Mouse (Mus musculus): ENCODE measurements around the gene Slc13a4. TPM values are rescaled to one million over a fixed set of nuclear protein-coding genes. Genes with fewer than 3 reads are reported as not detected.

The Slc13a4 gene
- polyA plus RNA-seq, 1 experiment from 2014 or later, result 0.34 TPM

- H3K27me3 ChIP-seq (ENCODE audit: control insufficient read depth, insufficient read depth, low read length), result no peaks in the 10 kb centered on the region
- H3K36me3 ChIP-seq (ENCODE audit: control insufficient read depth, insufficient read depth, low read length), result no peaks in the 10 kb centered on the region
- peak overlapping the region; percentile 63 for H3K4me2 ChIP-seq (ENCODE audit: low read depth, low read length)
- H3K4me1 ChIP-seq (ENCODE audit: control insufficient read depth, insufficient read depth, low read length), result peaks cover 38% of the 10 kb centered on the region
- 65% methylated on average over 12 of the region's 12 CpGs for WGBS
- ATAC-seq (ENCODE audit: insufficient read depth, low FRiP score), result no peak
- no peaks in the 10 kb centered on the region for H3K9me3 ChIP-seq (replicated peaks; ENCODE audit: control insufficient read depth, low read length)
- H3K4me3 ChIP-seq (replicated peaks; ENCODE audit: low read length), result peak overlapping the region; percentile 80
- no peak overlapping the region for H3K27ac ChIP-seq (ENCODE audit: low read length)
- H3K9ac ChIP-seq (ENCODE audit: low read length), result peak overlapping the region; percentile 88; the same call in 1 of the 2 replicates
Measured at GRCm38 (mm10) chr6:35255017-35255416, 52.9 kb downstream of the Slc13a4 start.

- Histone ChIP-seq H3K4me1 (ENCODE audit: control insufficient read depth, insufficient read depth, low read length) (peaks cover 38% of the 10 kb centered on the region), H3K4me2 (ENCODE audit: low read depth, low read length) (peak overlapping the region; percentile 63), H3K27ac (ENCODE audit: low read length) (no peak overlapping the region), H3K27me3 (ENCODE audit: control insufficient read depth, insufficient read depth, low read length) (no peaks in the 10 kb centered on the region), H3K9ac (ENCODE audit: low read length) (peak overlapping the region; percentile 88), H3K36me3 (ENCODE audit: control insufficient read depth, insufficient read depth, low read length) (no peaks in the 10 kb centered on the region), H3K4me3 (replicated peaks; ENCODE audit: low read length) (peak overlapping the region; percentile 80), H3K9me3 (replicated peaks; ENCODE audit: control insufficient read depth, low read length) (no peaks in the 10 kb centered on the region)
- WGBS, result 38% methylated on average over 9 of the region's 9 CpGs
- ATAC-seq (ENCODE audit: insufficient read depth, low FRiP score), result no peak
Measured at GRCm38 (mm10) chr6:35254136-35254904, 53.6 kb downstream of the Slc13a4 start.

- H3K4me1 ChIP-seq (ENCODE audit: control insufficient read depth, insufficient read depth, low read length), result peaks cover 38% of the 10 kb centered on the region
- H3K9ac ChIP-seq (ENCODE audit: low read length), result peak overlapping the region; percentile 88
- H3K27ac ChIP-seq (ENCODE audit: low read length), result peak overlapping the region; percentile 94
- 36% methylated on average over 5 of the region's 5 CpGs for WGBS
- H3K9me3 ChIP-seq (replicated peaks; ENCODE audit: control insufficient read depth, low read length), result no peaks in the 10 kb centered on the region
- H3K36me3 ChIP-seq (ENCODE audit: control insufficient read depth, insufficient read depth, low read length), result no peaks in the 10 kb centered on the region
- H3K4me3 ChIP-seq (replicated peaks; ENCODE audit: low read length), result peak overlapping the region; percentile 80
- no peak for ATAC-seq (ENCODE audit: insufficient read depth, low FRiP score)
- H3K27me3 ChIP-seq (ENCODE audit: control insufficient read depth, insufficient read depth, low read length), result no peaks in the 10 kb centered on the region
- peak overlapping the region; percentile 63 for H3K4me2 ChIP-seq (ENCODE audit: low read depth, low read length)
Measured at GRCm38 (mm10) chr6:35253474-35253873, 54.5 kb downstream of the Slc13a4 start.

GRCm38 (mm10) chr6:35252477-35253346 lies 55.2 kb downstream of the Slc13a4 start:
- Histone ChIP-seq H3K36me3 (ENCODE audit: control insufficient read depth, insufficient read depth, low read length) (no peaks in the 10 kb centered on the region), H3K9ac (ENCODE audit: low read length) (peak overlapping the region; percentile 88), H3K27ac (ENCODE audit: low read length) (peak overlapping the region; percentile 94), H3K4me1 (ENCODE audit: control insufficient read depth, insufficient read depth, low read length) (peaks cover 38% of the 10 kb centered on the region), H3K9me3 (replicated peaks; ENCODE audit: control insufficient read depth, low read length) (no peaks in the 10 kb centered on the region), H3K4me3 (replicated peaks; ENCODE audit: low read length) (peak overlapping the region; percentile 80), H3K27me3 (ENCODE audit: control insufficient read depth, insufficient read depth, low read length) (no peaks in the 10 kb centered on the region), H3K4me2 (ENCODE audit: low read depth, low read length) (peak overlapping the region; percentile 63)
- ATAC-seq (ENCODE audit: insufficient read depth, low FRiP score), result peak; percentile 93
- WGBS, result under 1% methylated on average over 60 of the region's 60 CpGs

GRCm38 (mm10) chr6:35251807-35252476 lies 56.0 kb downstream of the Slc13a4 start:
- Histone ChIP-seq H3K27me3 (ENCODE audit: control insufficient read depth, insufficient read depth, low read length) (no peaks in the 10 kb centered on the region), H3K4me2 (ENCODE audit: low read depth, low read length) (peak overlapping the region; percentile 63), H3K4me1 (ENCODE audit: control insufficient read depth, insufficient read depth, low read length) (peaks cover 33% of the 10 kb centered on the region), H3K27ac (ENCODE audit: low read length) (no peak overlapping the region), H3K9ac (ENCODE audit: low read length) (peak overlapping the region; percentile 53), H3K9me3 (replicated peaks; ENCODE audit: control insufficient read depth, low read length) (no peaks in the 10 kb centered on the region), H3K36me3 (ENCODE audit: control insufficient read depth, insufficient read depth, low read length) (no peaks in the 10 kb centered on the region), H3K4me3 (replicated peaks; ENCODE audit: low read length) (peak overlapping the region; percentile 80)
- ATAC-seq (ENCODE audit: insufficient read depth, low FRiP score), result peak; percentile 4; the same call in 1 of the 2 replicates
- 72% methylated on average over 17 of the region's 17 CpGs for WGBS

GRCm38 (mm10) chr6:35245086-35245485 lies 62.8 kb downstream of the Slc13a4 start:
- Histone ChIP-seq H3K4me1 (ENCODE audit: control insufficient read depth, insufficient read depth, low read length) (0 out of 2 replicates have a peak, but pooled peaks cover 5% of the 10 kb centered on the region), H3K4me3 (replicated peaks; ENCODE audit: low read length) (no peak overlapping the region), H3K9me3 (replicated peaks; ENCODE audit: control insufficient read depth, low read length) (no peaks in the 10 kb centered on the region; the same call in 1 of the 2 replicates), H3K9ac (ENCODE audit: low read length) (no peak overlapping the region), H3K36me3 (ENCODE audit: control insufficient read depth, insufficient read depth, low read length) (peaks cover 33% of the 10 kb centered on the region), H3K27me3 (ENCODE audit: control insufficient read depth, insufficient read depth, low read length) (no peaks in the 10 kb centered on the region), H3K4me2 (ENCODE audit: low read depth, low read length) (no peak overlapping the region), H3K27ac (ENCODE audit: low read length) (no peak overlapping the region)
- 54% methylated on average over 5 of the region's 5 CpGs for WGBS
- ATAC-seq (ENCODE audit: insufficient read depth, low FRiP score), result no peak

GRCm38 (mm10) chr6:35243989-35244388 lies 63.9 kb downstream of the Slc13a4 start:
- ATAC-seq (ENCODE audit: insufficient read depth, low FRiP score), result no peak
- peaks cover 33% of the 10 kb centered on the region for H3K36me3 ChIP-seq (ENCODE audit: control insufficient read depth, insufficient read depth, low read length)

GRCm38 (mm10) chr6:35243252-35243651 lies 64.7 kb downstream of the Slc13a4 start:
- H3K4me1 ChIP-seq (ENCODE audit: control insufficient read depth, insufficient read depth, low read length), result 0 out of 2 replicates have a peak, but pooled peaks cover 5% of the 10 kb centered on the region
- whole genome bisulfite sequencing, result 96% methylated on average over 4 of the region's 4 CpGs
- H3K27me3 ChIP-seq (ENCODE audit: control insufficient read depth, insufficient read depth, low read length), result no peaks in the 10 kb centered on the region
- peaks cover 33% of the 10 kb centered on the region for H3K36me3 ChIP-seq (ENCODE audit: control insufficient read depth, insufficient read depth, low read length)
- no peak overlapping the region for H3K4me2 ChIP-seq (ENCODE audit: low read depth, low read length)
- no peaks in the 10 kb centered on the region; the same call in 1 of the 2 replicates for H3K9me3 ChIP-seq (replicated peaks; ENCODE audit: control insufficient read depth, low read length)
- ATAC-seq (ENCODE audit: insufficient read depth, low FRiP score), result no peak
- no peak overlapping the region for H3K27ac ChIP-seq (ENCODE audit: low read length)
- no peak overlapping the region for H3K9ac ChIP-seq (ENCODE audit: low read length)
- H3K4me3 ChIP-seq (replicated peaks; ENCODE audit: low read length), result no peak overlapping the region

More at GRCm38 (mm10) chr6:35243989-35244388, 63.9 kb downstream of the Slc13a4 start:
- H3K9ac ChIP-seq (ENCODE audit: low read length), result no peak overlapping the region
- 0 out of 2 replicates have a peak, but pooled peaks cover 5% of the 10 kb centered on the region for H3K4me1 ChIP-seq (ENCODE audit: control insufficient read depth, insufficient read depth, low read length)
- WGBS, result 75% methylated on average over 9 of the region's 9 CpGs
- no peak overlapping the region for H3K4me3 ChIP-seq (replicated peaks; ENCODE audit: low read length)
- no peak overlapping the region for H3K4me2 ChIP-seq (ENCODE audit: low read depth, low read length)
- no peaks in the 10 kb centered on the region for H3K27me3 ChIP-seq (ENCODE audit: control insufficient read depth, insufficient read depth, low read length)
- H3K27ac ChIP-seq (ENCODE audit: low read length), result no peak overlapping the region
- no peaks in the 10 kb centered on the region; the same call in 1 of the 2 replicates for H3K9me3 ChIP-seq (replicated peaks; ENCODE audit: control insufficient read depth, low read length)
